Mouse (Mus musculus) CH12.LX (cell line): ENCODE data around the gene Zfp60. TPM values are rescaled to one million over a fixed set of nuclear protein-coding genes. Genes with fewer than 3 reads are reported as not detected.

ENCODE experiments used
- DNase-seq: peaks from one replicate; pipeline ENCODE4 v3.0.0-alpha.2; 2013; ENCODE audit errors: extremely low read depth
- H3K27ac ChIP-seq: 2 replicates; pipeline ENCODE4 v1.5.1; 2012; ENCODE audit warnings: low read depth, mild to moderate bottlenecking, control low read depth, moderate library complexity; ENCODE audit not compliant: insufficient read depth
- H3K27me3 ChIP-seq: replicated peaks from 2 replicates; pipeline ENCODE3; 2012; ENCODE audit warnings: inconsistent platforms
- H3K36me3 ChIP-seq, 2 experiments: replicated peaks in 1 of 2; 2 replicates each; pipeline versions ENCODE3 to v1.6.1; 2012; ENCODE audit warnings: inconsistent platforms in 1 of 2, low read length in 1 of 2, mild to moderate bottlenecking in 1 of 2, mixed read lengths in 1 of 2, moderate library complexity in 1 of 2; ENCODE audit not compliant: control insufficient read depth in 1 of 2, insufficient read depth in 1 of 2
- H3K4me1 ChIP-seq, 2 experiments: 2 replicates each; pipeline ENCODE4 v1.6.1; 2012; ENCODE audit warnings: inconsistent platforms in 1 of 2, moderate library complexity in 1 of 2; ENCODE audit not compliant: insufficient read depth in 2 of 2, control insufficient read depth in 1 of 2
- H3K4me2 ChIP-seq: 2 replicates; pipeline ENCODE4 v1.6.1; 2012; ENCODE audit warnings: low read depth, mild to moderate bottlenecking, control low read depth; ENCODE audit not compliant: poor library complexity, insufficient read depth, severe bottlenecking
- H3K4me3 ChIP-seq, 3 experiments: fragments of 150-350 bp in 1 of 3; sonication (generic) in 1 of 3; replicated peaks in 1 of 3; 2 replicates each; pipeline versions ENCODE3 to v1.5.1; 2011 to 2012; ENCODE audit warnings: low read depth in 2 of 3, low read length in 2 of 3, mild to moderate bottlenecking in 2 of 3, moderate library complexity in 2 of 3, control low read depth in 1 of 3, improper control_type of control experiment in 1 of 3, inconsistent platforms in 1 of 3, mixed read lengths in 1 of 3; ENCODE audit not compliant: poor library complexity in 1 of 3
- H3K79me2 ChIP-seq: replicated peaks from 2 replicates; pipeline ENCODE4 v1.6.1; 2012; ENCODE audit warnings: mild to moderate bottlenecking, moderate library complexity; ENCODE audit not compliant: control insufficient read depth, poor library complexity, insufficient read depth, severe bottlenecking; ENCODE audit errors: extremely low read depth
- H3K9ac ChIP-seq: 2 replicates; pipeline ENCODE4 v1.6.1; 2012; ENCODE audit warnings: low read depth, mild to moderate bottlenecking, control low read depth, moderate library complexity; ENCODE audit not compliant: insufficient read depth
- H3K9me3 ChIP-seq: replicated peaks from 2 replicates; pipeline ENCODE3; 2012; ENCODE audit warnings: low read length, inconsistent platforms, mixed read lengths
- BHLHE40 ChIP-seq: IDR thresholded peaks from 2 replicates; pipeline ENCODE4 v1.6.1; 2011; ENCODE audit warnings: mild to moderate bottlenecking, low read depth, low read length, improper control_type of control experiment
- CHD1 ChIP-seq: IDR thresholded peaks from 2 replicates; pipeline ENCODE4 v1.6.1; 2012; ENCODE audit warnings: low read depth, low read length, improper control_type of control experiment, inconsistent platforms
- CHD2 ChIP-seq: IDR thresholded peaks from 2 replicates; pipeline ENCODE4 v1.6.1; 2011; ENCODE audit warnings: low read length, improper control_type of control experiment
- CTCF ChIP-seq, 2 experiments: IDR thresholded peaks in 1 of 2; conservative IDR thresholded peaks in 1 of 2; 2 replicates each; pipeline ENCODE4 v1.5.1; 2011 to 2012; ENCODE audit warnings: low read depth in 2 of 2, low read length in 2 of 2, improper control_type of control experiment in 1 of 2, inconsistent platforms in 1 of 2, mild to moderate bottlenecking in 1 of 2, moderate library complexity in 1 of 2
- E2F4 ChIP-seq: IDR thresholded peaks from 2 replicates; pipeline ENCODE4 v1.6.1; 2011; ENCODE audit warnings: low read depth, low read length, improper control_type of control experiment; ENCODE audit not compliant: insufficient replicate concordance
- ELF1 ChIP-seq: IDR thresholded peaks from 2 replicates; pipeline ENCODE4 v1.6.1; 2014; ENCODE audit warnings: low read depth, mild to moderate bottlenecking, inconsistent platforms, low read length, improper control_type of control experiment
- EP300 ChIP-seq: IDR thresholded peaks from 2 replicates; pipeline ENCODE4 v1.6.1; 2011; ENCODE audit warnings: low read length, improper control_type of control experiment
- ETS1 ChIP-seq: conservative IDR thresholded peaks from 2 replicates; pipeline ENCODE4 v1.6.1; 2012; ENCODE audit warnings: low read depth, mild to moderate bottlenecking, inconsistent platforms, low read length, improper control_type of control experiment, moderate library complexity
- GABPA ChIP-seq: IDR thresholded peaks from 2 replicates; pipeline ENCODE4 v1.6.1; 2012; ENCODE audit warnings: low read depth, low read length, improper control_type of control experiment, inconsistent platforms; ENCODE audit not compliant: insufficient replicate concordance
- HCFC1 ChIP-seq: IDR thresholded peaks from 2 replicates; pipeline ENCODE4 v1.6.1; 2012; ENCODE audit warnings: low read depth, mild to moderate bottlenecking, inconsistent platforms, low read length, improper control_type of control experiment
- IRF4 ChIP-seq: IDR thresholded peaks from 2 replicates; pipeline ENCODE4 v1.6.1; 2014; ENCODE audit warnings: low read depth, mild to moderate bottlenecking, inconsistent platforms, low read length, improper control_type of control experiment
- JUN ChIP-seq: IDR thresholded peaks from 2 replicates; pipeline ENCODE4 v1.6.1; 2011; ENCODE audit warnings: low read depth, mild to moderate bottlenecking, low read length, improper control_type of control experiment, moderate library complexity; ENCODE audit not compliant: insufficient read depth
- JUND ChIP-seq: conservative IDR thresholded peaks from 2 replicates; pipeline ENCODE4 v1.6.1; 2011; ENCODE audit warnings: low read depth, low read length, improper control_type of control experiment
- KAT2A ChIP-seq: IDR thresholded peaks from 2 replicates; pipeline ENCODE4 v1.6.1; 2012; ENCODE audit warnings: low read length, improper control_type of control experiment, inconsistent platforms; ENCODE audit not compliant: insufficient replicate concordance
- MAFK ChIP-seq: IDR thresholded peaks from 2 replicates; pipeline ENCODE4 v1.6.1; 2011; ENCODE audit warnings: low read length, improper control_type of control experiment; ENCODE audit not compliant: insufficient replicate concordance
- MAX ChIP-seq: IDR thresholded peaks from 2 replicates; pipeline ENCODE4 v1.6.1; 2011; ENCODE audit warnings: low read length, improper control_type of control experiment
- MAZ ChIP-seq: IDR thresholded peaks from 2 replicates; pipeline ENCODE4 v1.6.1; 2012; ENCODE audit warnings: low read depth, mild to moderate bottlenecking, inconsistent platforms, low read length, improper control_type of control experiment, moderate library complexity
- MEF2A ChIP-seq: IDR thresholded peaks from 2 replicates; pipeline ENCODE4 v1.6.1; 2014; ENCODE audit warnings: low read depth, mild to moderate bottlenecking, inconsistent platforms, low read length, improper control_type of control experiment, borderline replicate concordance
- MXI1 ChIP-seq: IDR thresholded peaks from 2 replicates; pipeline ENCODE4 v1.6.1; 2011; ENCODE audit warnings: mild to moderate bottlenecking, low read depth, low read length, improper control_type of control experiment
- MYC ChIP-seq: IDR thresholded peaks from 2 replicates; pipeline ENCODE4 v1.6.1; 2011; ENCODE audit warnings: low read depth, mild to moderate bottlenecking, improper control_type of control experiment, low read length
- NELFE ChIP-seq: IDR thresholded peaks from 2 replicates; pipeline ENCODE4 v1.6.1; 2011; ENCODE audit warnings: low read depth, low read length, improper control_type of control experiment
- NRF1 ChIP-seq: IDR thresholded peaks from 2 replicates; pipeline ENCODE4 v1.6.1; 2014; ENCODE audit warnings: low read depth, mild to moderate bottlenecking, inconsistent platforms, low read length, improper control_type of control experiment, moderate library complexity
- PAX5 ChIP-seq: IDR thresholded peaks from 2 replicates; pipeline ENCODE4 v1.6.1; 2012; ENCODE audit warnings: low read length, inconsistent platforms, mixed read lengths
- POLR2A ChIP-seq: IDR thresholded peaks from 2 replicates; pipeline ENCODE4 v1.6.1; 2011; ENCODE audit warnings: low read depth, mild to moderate bottlenecking, improper control_type of control experiment, low read length
- POLR2AphosphoS2 ChIP-seq: IDR thresholded peaks from 2 replicates; pipeline ENCODE4 v1.6.1; 2011; ENCODE audit warnings: low read depth, low read length, improper control_type of control experiment
- RAD21 ChIP-seq: IDR thresholded peaks from 2 replicates; pipeline ENCODE4 v1.6.1; 2011; ENCODE audit warnings: low read depth, mild to moderate bottlenecking, low read length, improper control_type of control experiment, moderate library complexity
- RCOR1 ChIP-seq: conservative IDR thresholded peaks from 2 replicates; pipeline ENCODE4 v1.6.1; 2012; ENCODE audit warnings: low read depth, mild to moderate bottlenecking, inconsistent platforms, low read length, improper control_type of control experiment
- SIN3A ChIP-seq: IDR thresholded peaks from 2 replicates; pipeline ENCODE4 v1.6.1; 2012; ENCODE audit warnings: low read length, improper control_type of control experiment, inconsistent platforms
- SMC3 ChIP-seq: IDR thresholded peaks from 2 replicates; pipeline ENCODE4 v1.6.1; 2011; ENCODE audit warnings: low read depth, low read length, improper control_type of control experiment
- TBP ChIP-seq: conservative IDR thresholded peaks from 2 replicates; pipeline ENCODE4 v1.6.1; 2011; ENCODE audit warnings: low read depth, low read length, improper control_type of control experiment
- TCF12 ChIP-seq: IDR thresholded peaks from 2 replicates; pipeline ENCODE4 v1.6.1; 2014; ENCODE audit warnings: low read depth, mild to moderate bottlenecking, inconsistent platforms, low read length, improper control_type of control experiment
- UBTF ChIP-seq: IDR thresholded peaks from 2 replicates; pipeline ENCODE4 v1.6.1; 2012; ENCODE audit warnings: low read depth, mild to moderate bottlenecking, inconsistent platforms, low read length, improper control_type of control experiment, moderate library complexity
- USF1 ChIP-seq: IDR thresholded peaks from 2 replicates; pipeline ENCODE4 v1.6.1; 2014; ENCODE audit warnings: low read depth, mild to moderate bottlenecking, inconsistent platforms, low read length, improper control_type of control experiment
- USF2 ChIP-seq: conservative IDR thresholded peaks from 2 replicates; pipeline ENCODE4 v1.6.1; 2011; ENCODE audit warnings: low read depth, low read length, improper control_type of control experiment
- ZC3H11A ChIP-seq: IDR thresholded peaks from 2 replicates; pipeline ENCODE4 v1.6.1; 2012; ENCODE audit warnings: low read depth, mild to moderate bottlenecking, inconsistent platforms, low read length, improper control_type of control experiment
- ZKSCAN1 ChIP-seq: IDR thresholded peaks from 2 replicates; pipeline ENCODE4 v1.6.1; 2012; ENCODE audit warnings: low read depth, inconsistent platforms, low read length, improper control_type of control experiment, borderline replicate concordance
- ZMIZ1 ChIP-seq: IDR thresholded peaks from 2 replicates; pipeline ENCODE4 v1.6.1; 2012; ENCODE audit warnings: low read depth, mild to moderate bottlenecking, inconsistent platforms, low read length, improper control_type of control experiment
- ZNF384 ChIP-seq: IDR thresholded peaks from 2 replicates; pipeline ENCODE4 v1.6.1; 2012; ENCODE audit warnings: low read depth, low read length, improper control_type of control experiment, inconsistent platforms
- dilution Hi-C: fragments of 300-500 bp; cut with MboI; formaldehyde crosslinking; loops from 2 replicates; pipeline ENCODE4 v1.14.3; 2020; ENCODE audit warnings: low sequenced_read_pairs; ENCODE audit not compliant: extremely low pct_unique_long_range_greater_than_20kb, extremely low pct_ligation_motif_present
- in situ Hi-C: fragments of 300-500 bp; cut with MboI; formaldehyde crosslinking; loops from 3 replicates; pipeline ENCODE4 v1.14.3; 2019; ENCODE audit warnings: low sequenced_read_pairs, low pct_ligation_motif_present, low pct_unique_long_range_greater_than_20kb, mixed read lengths
- polyA plus RNA-seq: library from polyadenylated mRNA; unstranded; fragments of >175 nt; gene quantifications from 2 replicates; pipeline ENCODE4 v1.2.1, GENCODE M21; 2012; ENCODE audit warnings: low read depth; ENCODE audit not compliant: insufficient read length
- total RNA-seq, 2 experiments: library from RNA; depleted of rRNA; stranded (reverse); fragments of 300-350 nt in 1 of 2; fragments of >200 nt in 1 of 2; gene quantifications; 2 replicates each; pipeline ENCODE4 v1.2.3; 2012 to 2014

Zfp60 gene
- total RNA-seq (2012; rRNA removed) (7.8 and 8.2 TPM in 2 replicates), total RNA-seq (2014; rRNA removed) (7.2 and 8.1 TPM in 2 replicates), polyA plus RNA-seq (6.9 and 7.2 TPM in 2 replicates)

DNA sequence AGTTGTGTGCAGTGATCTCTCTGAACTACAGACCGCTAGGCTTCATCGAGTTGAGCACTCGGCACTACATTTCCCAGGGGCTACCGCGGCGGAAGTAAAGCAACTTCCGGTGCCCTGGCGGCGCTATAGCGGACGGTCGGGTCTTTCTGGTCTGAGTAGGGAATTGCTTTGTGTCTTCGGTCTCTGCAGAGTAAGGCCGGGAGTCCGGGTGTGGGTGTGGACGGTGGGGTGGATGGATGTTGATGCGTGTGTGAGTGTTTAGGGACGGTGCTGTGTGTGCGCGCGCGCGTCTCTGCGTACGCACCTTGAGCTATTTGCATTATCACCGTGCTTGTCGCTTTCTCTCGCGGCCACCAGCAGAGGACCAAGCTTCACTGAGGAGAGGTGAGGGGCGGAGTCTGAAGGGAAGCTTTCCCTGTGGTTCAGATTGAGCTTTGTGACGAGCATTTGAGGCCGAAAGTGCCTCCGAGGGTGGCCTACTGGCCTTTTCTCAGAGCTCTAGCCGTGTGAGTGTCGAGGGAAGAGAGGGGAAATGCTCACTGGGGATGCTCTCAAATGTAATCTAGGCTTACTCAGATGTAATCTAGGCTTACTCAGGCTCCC lies at the start of gene Zfp60:
TSS of gene Zfp60 (plus strand) at position 109 of the 603 bp plus-strand sequence.
- Histone ChIP-seq H3K9ac (peak within 1 kb of the TSS; percentile 91), H3K27me3 (no peaks in the 10 kb centered on the region), H3K4me3 (peak within 1 kb of the TSS; percentile 58 to 82 (median 71)), H3K27ac (peak within 1 kb of the TSS; percentile 98), H3K36me3 (peaks cover 3 to 13% of the 10 kb centered on the region in 2 experiments), H3K4me2 (peak within 1 kb of the TSS; percentile 92), H3K4me1 (peaks cover 17 to 48% of the 10 kb centered on the region in 2 experiments), H3K9me3 (peaks cover 2% of the 10 kb centered on the region), H3K79me2 (peaks cover 38% of the 10 kb centered on the region)
- TF ChIP-seq MEF2A: peak; percentile 74
- TF ChIP-seq NRF1: peak; percentile 83
- no peak for TF ChIP-seq CHD1
- peak; percentile 61; the same call in 1 of the 2 replicates for TF ChIP-seq MYC
- no peak for TF ChIP-seq SMC3
- TF ChIP-seq MAFK: no peak
- no peak for TF ChIP-seq EP300
- no peak for TF ChIP-seq ZNF384
- peak in 1 of 2 experiments; percentile 53; a peak in 2 of 4 replicates for TF ChIP-seq CTCF (conservative IDR thresholded peaks at IDR 0.05 in 1 of 2, IDR thresholded peaks at IDR 0.05 in 1 of 2; ENCODE audit: low read depth in 2 of 2, low read length in 2 of 2)
- peak; percentile 68; the same call in 1 of the 2 replicates for TF ChIP-seq GABPA
- TF ChIP-seq MAZ: 0 out of 2 replicates have a peak, but pooled peaks have one; percentile 8
- peak; percentile 84 for TF ChIP-seq POLR2A
- peak; percentile 68 for TF ChIP-seq POLR2AphosphoS2
- no peak for TF ChIP-seq JUN
- peak; percentile 84 for TF ChIP-seq SIN3A
- peak; percentile 46 for TF ChIP-seq IRF4
- no peak for TF ChIP-seq ZC3H11A
- TF ChIP-seq NELFE: peak; percentile 83
- TF ChIP-seq UBTF: peak; percentile 64
- no peak for TF ChIP-seq RCOR1
- no peak for TF ChIP-seq ZKSCAN1
- peak; percentile 79 for TF ChIP-seq TCF12
- TF ChIP-seq JUND: no peak
- TF ChIP-seq CHD2: peak; percentile 64; the same call in 1 of the 2 replicates
- no peak for TF ChIP-seq USF2
- peak; percentile 99 for TF ChIP-seq HCFC1
- TF ChIP-seq TBP: peak; percentile 77
- no peak for TF ChIP-seq USF1
- TF ChIP-seq MAX: peak; percentile 71; the same call in 1 of the 2 replicates
- no peak; the same call in 1 of the 2 replicates for TF ChIP-seq ETS1
- TF ChIP-seq KAT2A: peak; percentile 97
- TF ChIP-seq ZMIZ1: peak; percentile 67; the same call in 1 of the 2 replicates
- TF ChIP-seq MXI1: peak; percentile 76; the same call in 1 of the 2 replicates
- no peak for TF ChIP-seq PAX5
- TF ChIP-seq E2F4: no peak
- TF ChIP-seq RAD21: no peak
- peak; percentile 88 for TF ChIP-seq ELF1
- TF ChIP-seq BHLHE40: no peak
- in situ Hi-C loops (loop anchor here (5.0 kb wide), 1 partner anchor 71 kb away; no protein-coding TSS in a partner anchor), dilution Hi-C loops (no loop called here)
- peak; percentile 94 for DNase-seq
